Mouse (Mus musculus): Measurements from ENCODE around the gene Nav1.

- TF ChIP-seq POLR2A (IDR thresholded peaks at IDR 0.05; ENCODE audit: extremely low read depth, insufficient read depth, low read length) (no peak), CTCF (IDR thresholded peaks at IDR 0.05; ENCODE audit: low read depth, low read length) (no peak)
These were observed 71.8 kb downstream of the Nav1 start for GRCm38 (mm10) chr1:135535256-135535655.

Data from liver, adult 2 months (tissue).